Mouse (Mus musculus) gonadal fat pad, adult 2 months (tissue): Measurements from ENCODE around the gene Patz1. TPM values are rescaled to one million over a fixed set of nuclear protein-coding genes. Genes with fewer than 3 reads are reported as not detected.

ENCODE experiments used
- DNase-seq: peaks from one replicate; pipeline ENCODE4 v3.0.0-alpha.2; 2012; ENCODE audit warnings: low read depth
- polyA plus RNA-seq: library from polyadenylated mRNA; depleted of rRNA; stranded (reverse); fragments of >200 nt; gene quantifications from 2 replicates; pipeline ENCODE4 v1.2.3, GENCODE M21; 2012; rRNA removed

Patz1 gene
- polyA plus RNA-seq, 1 experiment: 43.8 TPM

DNA sequence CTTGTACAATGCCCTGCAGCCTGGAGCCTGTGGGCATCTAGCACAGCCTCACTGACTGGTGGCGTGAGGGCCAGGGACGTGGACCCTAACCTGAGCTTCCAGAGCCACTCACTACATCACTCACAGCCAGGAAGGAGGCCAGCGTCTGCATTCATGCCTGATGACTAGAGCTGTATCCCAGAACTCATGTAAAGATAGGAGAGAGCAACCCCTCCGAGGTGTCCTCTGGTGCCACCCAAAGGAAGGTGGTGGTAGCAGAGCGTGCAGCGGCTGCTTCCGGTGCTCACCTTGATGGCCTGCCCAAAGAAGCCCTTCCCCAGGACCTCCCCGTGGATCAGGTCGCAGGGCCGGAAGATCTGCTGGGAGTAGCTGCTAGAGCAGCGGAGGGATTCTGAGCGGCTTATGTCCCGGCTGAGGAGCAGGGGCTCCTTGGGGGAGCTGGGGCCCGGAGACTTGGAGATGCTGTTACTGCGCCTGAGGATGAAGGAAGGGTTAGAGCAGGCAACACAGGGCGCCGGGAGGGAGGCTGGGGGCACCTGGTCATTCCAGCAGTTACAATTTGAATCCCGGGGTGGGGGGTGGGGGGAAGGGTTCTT is 64.4 kb downstream of the Patz1 start:
- DNase-seq: no peak

Other genes starting within 250 kb of the Patz1 start
- gene Sfi1, start 95.4 kb upstream of the Patz1 start, polyA plus RNA-seq: 34.6 and 43.8 TPM in 2 replicates
- gene Eif4enif1, start 86.5 kb upstream of the Patz1 start, polyA plus RNA-seq: 41.8 and 47.3 TPM in 2 replicates
- gene Drg1, start 22.5 kb upstream of the Patz1 start, polyA plus RNA-seq: 27.0 and 30.3 TPM in 2 replicates
- gene Pik3ip1, start 41.5 kb downstream of the Patz1 start, polyA plus RNA-seq: 18.2 and 24.5 TPM in 2 replicates
- 71.3 and 75.6 TPM in 2 replicates for gene Limk2, start 120.3 kb downstream of the Patz1 start, polyA plus RNA-seq
- 39.3 and 39.5 TPM in 2 replicates for gene Rnf185, start 163.5 kb downstream of the Patz1 start, polyA plus RNA-seq
- 0.27 and 0.41 TPM in 2 replicates for gene Pla2g3, start 199.4 kb downstream of the Patz1 start, polyA plus RNA-seq
- gene Inpp5j, start 215.9 kb downstream of the Patz1 start, polyA plus RNA-seq: 1.3 and 2.0 TPM in 2 replicates
- 90.6 and 93.3 TPM in 2 replicates for gene Selenom, start 225.8 kb downstream of the Patz1 start, polyA plus RNA-seq